Mouse (Mus musculus) thymus, adult 2 months (tissue): ENCODE results near the gene Gm11444. TPM values are rescaled to one million over a fixed set of nuclear protein-coding genes. Genes with fewer than 3 reads are reported as not detected.

ENCODE experiments used
- DNase-seq: peaks from one replicate; pipeline ENCODE4 v3.0.0; 2021
- H3K27ac ChIP-seq: fragments of 200-500 bp; 2 replicates; pipeline ENCODE4 v1.5.1; 2012; ENCODE audit warnings: low read length, control low read depth; ENCODE audit not compliant: control insufficient read depth, insufficient read depth
- H3K27me3 ChIP-seq: fragments of 200-500 bp; 2 replicates; pipeline ENCODE4 v1.6.1; 2012; ENCODE audit warnings: mild to moderate bottlenecking, low read length, moderate library complexity, mixed read lengths; ENCODE audit not compliant: control insufficient read depth, insufficient read depth
- H3K36me3 ChIP-seq: fragments of 200-500 bp; 2 replicates; pipeline ENCODE4 v1.6.1; 2012; ENCODE audit warnings: mild to moderate bottlenecking, low read length, moderate library complexity; ENCODE audit not compliant: control insufficient read depth, insufficient read depth
- H3K4me1 ChIP-seq: fragments of 200-500 bp; replicated peaks from 2 replicates; pipeline ENCODE4 v1.6.1; 2012; ENCODE audit warnings: low read length; ENCODE audit not compliant: control insufficient read depth, insufficient read depth
- H3K4me3 ChIP-seq: fragments of 200-500 bp; 2 replicates; pipeline ENCODE4 v1.5.1; 2012; ENCODE audit warnings: mild to moderate bottlenecking, low read length, control low read depth, moderate library complexity; ENCODE audit not compliant: control insufficient read depth, insufficient read depth
- CTCF ChIP-seq: fragments of 200-500 bp; IDR thresholded peaks from 2 replicates; pipeline ENCODE4 v1.5.1; 2012; ENCODE audit warnings: mild to moderate bottlenecking, control low read depth, low read length, moderate library complexity, borderline replicate concordance; ENCODE audit not compliant: control insufficient read depth, poor library complexity, insufficient read depth; ENCODE audit errors: extremely low read depth
- POLR2A ChIP-seq: fragments of 200-500 bp; IDR thresholded peaks from 2 replicates; pipeline ENCODE4 v1.6.1; 2012; ENCODE audit warnings: mild to moderate bottlenecking, low read length, control low read depth, moderate library complexity; ENCODE audit not compliant: control insufficient read depth, poor library complexity, insufficient read depth; ENCODE audit errors: extremely low read depth
- WGBS: fragments of 180-500 bp; shearing (Covaris S2); methylation state at CpG from one replicate; pipeline ENCODE4 v1.1.7; 2018; 5-methylcytosine and 5-hydroxymethylcytosine counted together
- polyA plus RNA-seq: library from polyadenylated mRNA; depleted of rRNA; stranded (reverse); fragments of >200 nt; gene quantifications from 2 replicates; pipeline ENCODE4 v1.2.3, GENCODE M21; 2012

Gene Gm11444
- polyA plus RNA-seq, 1 experiment = not detected

DNA sequence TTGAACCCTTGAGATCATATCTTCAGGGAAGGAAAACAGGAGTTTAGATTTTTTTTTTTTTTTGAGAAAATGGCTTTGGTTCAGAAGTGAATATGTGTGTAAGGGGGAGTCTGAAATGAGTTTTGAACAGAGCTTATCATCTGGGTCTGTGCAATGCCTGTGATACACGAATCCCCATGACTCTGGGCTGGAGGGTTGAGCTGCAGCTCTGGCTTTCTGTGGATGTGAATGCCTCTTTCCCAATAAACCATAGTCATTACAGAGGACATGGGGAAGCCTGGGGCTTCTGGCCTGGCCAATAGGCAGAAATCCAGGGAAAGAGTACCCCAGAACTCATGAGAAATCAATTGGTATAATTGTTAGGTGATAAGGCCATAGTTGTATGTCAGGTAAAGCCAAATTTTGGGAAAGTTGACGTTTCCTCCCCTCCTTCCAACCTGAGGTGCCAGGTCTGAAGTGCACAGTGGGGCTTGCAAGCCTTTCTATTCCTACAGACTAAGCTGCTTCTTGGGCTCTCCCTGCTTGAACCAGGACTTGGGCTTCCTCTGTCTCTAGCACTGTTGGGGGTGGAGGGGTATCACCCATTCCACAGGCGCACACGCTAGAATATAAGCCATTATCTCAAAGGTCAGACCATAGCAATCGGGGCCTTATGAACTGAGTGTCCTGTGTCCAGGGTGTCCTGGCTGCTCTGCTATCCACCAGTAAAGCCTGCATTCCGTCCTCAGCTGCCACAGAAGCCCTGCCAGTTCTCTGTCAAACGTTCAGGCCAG, 10.7 kb downstream of the Gm11444 start:
- DNase-seq = no peak
- no peaks in the 10 kb centered on the region for H3K36me3 ChIP-seq
- peaks cover 63% of the 10 kb centered on the region for H3K27me3 ChIP-seq
- H3K4me3 ChIP-seq = no peak overlapping the region
- WGBS = 41% methylated on average over 7 of the region's 7 CpGs
- peaks cover 7% of the 10 kb centered on the region; the same call in 1 of the 2 replicates for H3K4me1 ChIP-seq
- TF ChIP-seq CTCF (no peak), POLR2A (no peak)
- no peak overlapping the region for H3K27ac ChIP-seq

DNA sequence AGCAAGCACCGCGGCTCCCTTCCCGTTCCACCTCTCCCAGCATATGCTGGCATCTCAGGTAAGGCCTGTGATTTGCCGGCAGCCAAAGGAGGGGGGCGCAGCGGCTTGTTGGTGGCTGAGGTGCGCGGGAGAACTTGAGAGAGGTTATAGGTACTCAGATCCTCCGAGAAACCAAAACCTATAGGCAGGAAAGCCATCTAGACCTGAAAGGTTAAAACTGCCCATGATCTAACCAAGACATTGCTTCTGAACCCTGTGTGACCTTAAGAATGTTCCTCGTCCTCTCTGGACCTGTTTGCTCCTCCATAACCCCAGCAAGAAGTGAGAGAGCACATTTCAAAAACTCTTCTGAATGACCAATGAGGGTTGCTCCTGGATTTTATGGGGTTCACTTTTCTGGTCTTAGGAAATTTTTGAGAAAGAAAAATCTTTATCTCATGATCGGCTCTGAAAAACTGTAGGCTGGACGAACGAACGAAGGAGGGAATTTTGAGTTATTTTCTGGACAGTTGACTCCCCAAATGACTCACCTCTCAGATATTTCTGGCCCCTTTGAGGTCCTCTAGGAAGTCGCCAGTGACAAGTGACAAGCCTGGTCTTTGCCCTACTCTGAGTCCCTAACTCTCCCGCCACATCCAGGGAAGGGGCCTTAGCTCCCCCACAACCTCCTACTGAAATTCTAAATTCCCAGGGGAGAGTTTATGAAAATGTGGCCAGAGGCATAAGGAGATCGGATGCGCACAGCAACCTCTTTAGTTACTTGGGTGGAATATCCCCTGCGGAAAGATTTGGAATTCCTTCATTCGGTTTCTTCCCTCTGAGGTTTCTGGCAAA, 11.5 kb downstream of the Gm11444 start:
- peaks cover 63% of the 10 kb centered on the region for H3K27me3 ChIP-seq
- TF ChIP-seq POLR2A = no peak
- TF ChIP-seq CTCF = no peak
- no peak overlapping the region for H3K4me3 ChIP-seq
- WGBS = 20% methylated on average over 20 of the region's 20 CpGs
- H3K36me3 ChIP-seq = no peaks in the 10 kb centered on the region
- H3K4me1 ChIP-seq = peaks cover 7% of the 10 kb centered on the region; the same call in 1 of the 2 replicates
- H3K27ac ChIP-seq = no peak overlapping the region
- DNase-seq = no peak

- DNase-seq = no peak
- H3K27me3 ChIP-seq = peaks cover 59% of the 10 kb centered on the region
These were observed 12.3 kb downstream of the Gm11444 start for GRCm38 (mm10) chr11:85837648-85838423.

GRCm38 (mm10) chr11:85837291-85837647, 12.9 kb downstream of the Gm11444 start:
- no peak overlapping the region for H3K4me3 ChIP-seq
- DNase-seq = no peak
- H3K27me3 ChIP-seq = peaks cover 58% of the 10 kb centered on the region
- H3K4me1 ChIP-seq = peaks cover 6% of the 10 kb centered on the region; the same call in 1 of the 2 replicates
- H3K27ac ChIP-seq = no peak overlapping the region
- WGBS = 8% methylated on average over 18 of the region's 18 CpGs
- TF ChIP-seq CTCF (no peak), POLR2A (no peak)
- H3K36me3 ChIP-seq = no peaks in the 10 kb centered on the region

More at GRCm38 (mm10) chr11:85837648-85838423, 12.3 kb downstream of the Gm11444 start:
- no peak for TF ChIP-seq CTCF
- no peak for TF ChIP-seq POLR2A
- H3K36me3 ChIP-seq = no peaks in the 10 kb centered on the region
- no peak overlapping the region for H3K27ac ChIP-seq
- H3K4me1 ChIP-seq = peaks cover 6% of the 10 kb centered on the region; the same call in 1 of the 2 replicates
- no peak overlapping the region for H3K4me3 ChIP-seq
- 4% methylated on average over 67 of the region's 67 CpGs for WGBS

- Histone ChIP-seq H3K27ac (no peak overlapping the region), H3K4me3 (no peak overlapping the region), H3K36me3 (no peaks in the 10 kb centered on the region), H3K27me3 (peaks cover 61% of the 10 kb centered on the region), H3K4me1 (peaks cover 4% of the 10 kb centered on the region; the same call in 1 of the 2 replicates)
- 12% methylated on average over 32 of the region's 32 CpGs for WGBS
- no peak for TF ChIP-seq CTCF
- no peak for TF ChIP-seq POLR2A
- no peak for DNase-seq
These were observed 13.4 kb downstream of the Gm11444 start for GRCm38 (mm10) chr11:85836523-85837290.
